Mouse (Mus musculus) megakaryocyte-erythroid progenitor cell, adult 5-6 weeks (primary cell): ENCODE results near the gene Tmem222. TPM values are rescaled to one million over a fixed set of nuclear protein-coding genes. Genes with fewer than 3 reads are reported as not detected.

Experiments
- ATAC-seq: replicated peaks from 2 replicates; pipeline ENCODE4 v1.8.0; 2016; ENCODE audit warnings: mild to moderate bottlenecking, inconsistent platforms; ENCODE audit not compliant: severe bottlenecking, poor library complexity, low FRiP score, low TSS enrichment
- total RNA-seq, 2 experiments: library from RNA; stranded (forward) in 1 of 2; stranded (reverse) in 1 of 2; fragments of 200-1000, 215-1000 nt in 1 of 2; fragments of >200 nt in 1 of 2; fragmentation: Nextera tagmentation in 1 of 2; gene quantifications; 2 replicates each; pipeline ENCODE4 v1.2.3; 2014 to 2017

The Tmem222 gene
- total RNA-seq, 2 experiments from 2014 or later: 18.2 to 66.4 TPM

DNA sequence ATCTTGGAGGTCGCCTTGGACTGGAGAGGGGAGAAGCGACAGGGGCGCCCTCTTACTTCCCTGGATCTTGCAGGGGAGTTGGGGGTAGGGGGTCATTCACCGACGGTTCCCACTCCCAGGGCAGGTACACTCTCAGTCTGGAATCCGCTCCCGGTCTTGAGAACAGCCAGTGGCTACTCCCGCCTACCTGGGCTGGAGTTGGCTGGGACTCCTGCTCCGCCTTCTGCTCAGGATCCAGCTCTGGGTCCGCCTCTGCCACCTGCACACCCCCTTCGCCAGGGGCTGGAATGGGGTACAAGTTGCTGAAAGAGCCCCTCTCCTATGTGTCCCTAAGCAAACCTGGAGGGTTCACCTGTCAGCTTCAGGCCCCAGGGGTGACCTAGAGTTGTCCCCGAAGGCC, 20.4 kb downstream of the Tmem222 start:
- ATAC-seq: no peak

DNA sequence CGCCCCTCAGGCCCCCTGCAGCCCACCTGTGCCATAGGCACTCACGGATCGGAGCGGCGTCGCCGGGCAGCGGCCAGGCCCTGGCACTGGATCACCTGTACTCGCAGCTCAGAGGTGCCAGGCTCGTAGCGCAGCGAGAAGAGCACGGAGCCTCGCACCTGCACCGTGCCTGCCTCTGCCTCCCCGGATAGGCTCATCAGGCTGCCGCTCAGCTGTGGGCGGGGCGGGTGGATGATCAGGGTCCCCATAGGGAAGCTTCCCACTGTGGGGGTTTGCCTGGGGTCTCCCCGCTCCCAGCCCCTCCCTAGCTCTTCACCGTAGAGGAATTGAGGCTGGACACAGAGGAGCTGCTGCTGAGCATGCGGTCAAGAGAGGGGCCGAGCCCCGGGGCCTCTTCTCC, 20.8 kb downstream of the Tmem222 start:
- ATAC-seq: no peak

DNA sequence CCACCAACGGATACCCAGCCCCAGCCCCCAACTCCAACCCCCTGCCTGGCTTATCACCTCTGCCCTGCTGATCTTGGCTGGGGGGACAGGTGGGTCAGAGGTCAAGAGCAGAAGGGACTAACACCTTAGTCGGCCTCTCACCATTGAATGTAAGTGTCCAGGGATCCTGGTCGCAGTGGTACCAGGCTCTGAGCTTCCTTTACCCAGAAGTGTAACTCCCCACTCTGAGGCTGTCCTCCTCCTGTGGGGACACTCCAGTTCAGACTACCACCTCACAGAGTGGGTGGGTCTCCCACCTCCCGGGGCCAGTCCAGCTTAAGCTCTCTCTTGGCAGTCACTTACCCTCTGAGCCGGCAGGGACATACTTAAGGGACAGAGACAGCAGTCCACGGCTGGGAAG, 22.2 kb downstream of the Tmem222 start:
- no peak for ATAC-seq

DNA sequence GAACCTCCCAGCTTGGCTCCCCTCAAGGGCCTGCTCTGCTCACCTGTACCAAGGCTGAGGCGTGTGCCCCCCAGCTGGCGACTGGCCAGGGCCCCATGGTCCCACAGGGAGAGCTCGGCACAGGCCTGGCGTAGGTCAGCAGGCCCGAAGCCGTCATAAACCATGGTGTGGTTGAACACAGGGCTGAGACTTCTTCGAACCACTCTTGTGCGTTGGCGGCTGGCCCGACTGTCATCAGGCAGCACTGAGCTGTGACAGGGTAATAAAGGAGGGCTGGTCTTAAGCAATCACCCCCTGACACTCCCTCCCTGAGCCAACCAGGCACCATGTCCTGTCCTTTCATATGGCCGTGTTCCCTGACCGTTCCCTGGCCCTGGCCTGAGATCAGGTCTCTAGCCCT, 24.2 kb downstream of the Tmem222 start:
- ATAC-seq: no peak

DNA sequence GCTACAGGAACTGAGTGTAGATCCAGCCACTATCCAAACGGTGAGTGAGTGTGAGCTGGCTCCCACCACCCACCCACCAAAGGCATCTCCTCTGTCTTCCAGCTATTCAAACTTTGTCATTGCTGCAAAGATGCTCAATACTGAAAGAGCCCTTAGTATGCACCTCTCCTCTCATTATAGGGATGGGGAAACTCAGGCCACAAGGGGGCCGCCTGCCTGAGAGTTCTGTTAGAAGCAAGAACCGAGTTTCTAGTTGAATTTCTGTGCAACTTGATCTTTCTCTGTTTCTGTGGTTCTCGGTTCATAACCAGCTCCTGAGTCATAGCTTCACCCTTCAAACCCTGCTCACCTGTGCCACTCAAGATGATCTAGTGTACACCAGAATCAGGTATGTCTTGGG, 25.5 kb downstream of the Tmem222 start:
- no peak for ATAC-seq

DNA sequence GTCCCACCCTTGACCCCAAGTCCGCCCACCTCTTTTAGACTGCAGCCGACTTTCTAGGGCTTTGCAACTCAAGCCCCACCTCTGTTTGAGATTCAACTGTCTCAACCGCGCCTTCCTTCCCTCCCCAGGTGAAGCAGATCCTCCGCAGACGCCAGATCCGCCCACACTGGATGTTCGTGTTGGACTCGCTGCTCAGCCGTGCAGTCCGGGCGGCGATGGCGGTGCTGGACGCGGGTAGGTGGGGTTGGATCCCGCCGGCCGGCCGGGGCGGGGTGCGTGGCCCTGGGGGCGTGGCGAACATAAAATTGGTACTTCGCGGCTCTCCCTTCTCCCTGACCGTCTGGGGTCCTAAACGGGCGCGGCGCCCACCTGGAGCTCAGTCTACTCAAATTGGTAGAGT, 26.4 kb downstream of the Tmem222 start:
- ATAC-seq: no peak

DNA sequence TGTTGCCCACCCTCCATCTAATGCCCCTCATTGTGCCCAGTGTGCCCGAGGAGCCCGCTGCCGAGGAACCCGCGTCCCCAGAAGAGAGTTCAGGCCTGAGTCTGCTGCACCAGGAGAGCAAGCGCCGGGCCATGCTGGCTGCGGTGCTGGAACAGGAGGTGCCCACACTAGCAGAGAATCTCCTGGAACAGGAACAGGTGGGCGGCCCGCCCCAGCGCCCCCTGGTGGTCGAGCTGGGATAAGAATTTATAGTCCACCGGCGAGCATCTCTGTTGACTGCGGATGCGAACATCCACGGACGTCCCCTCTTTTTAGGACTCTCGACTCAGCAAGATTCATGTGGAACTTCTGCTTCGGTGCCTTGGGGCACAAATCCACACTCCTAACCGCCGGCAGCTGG, 27.0 kb downstream of the Tmem222 start:
- peak; percentile 22; the same call in 1 of the 2 replicates for ATAC-seq

DNA sequence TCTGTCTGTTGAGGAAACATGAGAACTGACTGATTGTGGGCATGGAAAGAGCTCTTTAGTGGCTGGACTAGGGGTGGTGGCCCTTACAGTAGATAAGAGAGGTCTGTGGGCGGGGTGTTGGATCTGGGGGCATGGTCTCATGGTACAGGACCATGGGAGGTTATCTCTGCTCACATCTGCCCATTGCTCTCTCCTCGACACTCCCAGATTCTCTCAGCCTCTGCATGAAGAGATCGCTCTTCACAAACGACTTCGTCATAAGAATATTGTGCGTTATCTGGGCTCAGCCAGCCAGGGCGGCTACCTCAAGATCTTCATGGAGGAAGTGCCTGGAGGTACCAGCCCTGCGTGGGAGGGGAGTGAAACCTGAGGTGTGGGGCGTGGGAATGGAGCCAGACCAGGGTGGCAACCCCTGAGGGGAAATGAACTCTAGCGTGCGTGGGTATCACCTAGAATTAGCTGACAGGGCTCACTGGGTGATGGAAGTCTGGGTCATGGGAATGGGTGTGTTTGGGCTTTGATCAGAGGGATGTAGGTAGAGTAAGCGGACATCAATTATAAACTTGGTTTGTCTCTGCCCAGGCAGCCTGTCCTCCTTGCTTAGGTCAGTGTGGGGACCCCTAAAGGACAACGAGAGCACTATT, 29.7 kb downstream of the Tmem222 start:
- peak; percentile 85 for ATAC-seq

DNA sequence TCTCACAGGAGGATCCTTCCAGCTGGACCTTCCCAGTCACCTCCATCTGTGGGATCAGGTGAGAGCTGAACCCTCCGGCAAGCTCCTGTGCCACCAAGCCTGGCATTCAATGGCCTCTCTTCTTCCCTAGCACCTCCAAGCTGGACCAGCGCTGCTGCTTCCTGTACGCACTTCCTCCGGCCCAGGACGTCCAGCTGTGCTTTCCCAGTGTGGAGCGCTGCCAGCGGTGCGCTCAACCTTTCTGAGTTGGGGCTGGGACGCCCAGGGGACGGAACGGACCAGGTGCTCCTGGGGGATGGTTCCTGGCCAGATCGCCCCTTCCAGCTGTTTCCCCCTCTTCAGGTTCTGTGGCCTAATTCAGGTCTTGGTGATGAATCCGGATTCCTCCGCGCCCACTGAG, 30.5 kb downstream of the Tmem222 start:
- ATAC-seq: no peak

DNA sequence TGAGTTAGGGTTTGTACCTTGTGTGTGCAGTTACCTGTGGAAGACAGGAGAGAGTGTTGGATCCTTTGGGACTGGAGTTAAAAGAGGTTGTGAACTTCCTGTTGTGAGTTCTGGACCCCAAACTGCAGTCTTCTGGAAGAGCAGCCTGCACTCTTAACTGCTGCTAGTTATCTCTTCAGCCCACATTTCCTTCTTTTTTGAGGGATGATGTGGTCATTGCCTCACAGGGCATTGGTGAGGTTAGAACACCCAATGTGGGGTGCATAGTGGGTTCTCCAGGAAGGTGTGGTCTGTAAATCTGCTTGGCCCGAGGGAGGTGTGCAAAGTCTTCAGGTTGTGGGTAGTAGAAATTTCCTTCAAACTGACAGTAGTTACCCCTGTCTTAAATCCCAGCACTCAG, 33.3 kb downstream of the Tmem222 start:
- no peak for ATAC-seq

DNA sequence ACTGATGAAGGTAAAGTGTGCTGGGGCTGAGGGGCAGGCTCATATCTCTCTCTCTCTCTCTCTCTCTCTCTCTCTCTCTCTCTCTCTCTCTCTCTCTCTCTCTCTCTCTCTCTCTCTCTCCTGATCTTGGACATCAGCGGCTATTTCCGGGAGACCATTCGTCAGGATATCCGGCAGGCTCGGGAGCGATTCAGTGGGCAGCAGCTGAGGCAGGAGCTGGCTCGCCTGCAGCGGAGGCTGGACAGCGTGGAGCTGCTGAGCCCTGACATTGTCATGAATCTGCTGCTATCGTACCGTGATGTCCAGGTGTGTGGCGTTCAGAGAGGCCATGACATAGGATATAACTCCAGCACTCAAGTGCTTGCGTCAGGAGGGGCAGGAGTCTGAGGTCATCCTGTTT, 34.1 kb downstream of the Tmem222 start:
- ATAC-seq: no peak

DNA sequence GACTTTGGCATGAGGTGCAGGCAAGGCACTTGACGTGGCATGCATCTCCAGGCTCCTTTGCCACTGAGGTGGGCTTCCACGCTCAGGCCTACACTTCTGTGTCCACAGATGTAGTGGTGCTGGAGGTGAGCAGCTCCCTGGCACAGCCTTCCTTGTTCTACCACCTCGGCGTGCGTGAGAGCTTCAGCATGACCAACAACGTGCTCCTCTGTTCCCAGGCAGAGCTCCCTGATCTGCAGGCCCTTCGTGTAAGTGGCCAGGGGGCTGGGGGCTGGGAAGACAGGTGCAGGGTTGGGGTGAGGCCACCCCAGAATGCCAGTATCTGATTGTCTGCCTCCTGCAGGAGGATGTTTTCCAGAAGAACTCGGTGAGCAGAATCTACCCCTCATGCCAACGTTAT, 34.9 kb downstream of the Tmem222 start:
- no peak for ATAC-seq

DNA sequence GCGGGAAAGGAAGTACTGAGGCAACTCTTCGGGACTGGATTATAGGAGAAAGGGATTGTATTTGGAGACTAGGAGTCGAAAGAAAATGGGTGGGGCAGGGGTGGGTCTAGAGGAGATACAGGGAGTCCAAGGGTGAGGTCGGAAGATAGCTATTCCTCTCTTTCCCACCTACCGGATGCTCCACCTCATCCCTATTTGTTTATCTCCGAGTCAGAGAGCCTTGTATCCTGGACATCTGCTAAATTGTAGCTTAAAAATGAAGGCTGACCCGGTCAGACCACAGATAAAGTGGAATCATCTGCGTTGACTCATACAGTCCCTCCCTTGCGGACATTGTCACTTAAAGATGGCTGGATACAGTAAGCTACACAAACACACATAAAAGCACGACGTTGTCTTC, 35.7 kb downstream of the Tmem222 start:
- no peak for ATAC-seq

DNA sequence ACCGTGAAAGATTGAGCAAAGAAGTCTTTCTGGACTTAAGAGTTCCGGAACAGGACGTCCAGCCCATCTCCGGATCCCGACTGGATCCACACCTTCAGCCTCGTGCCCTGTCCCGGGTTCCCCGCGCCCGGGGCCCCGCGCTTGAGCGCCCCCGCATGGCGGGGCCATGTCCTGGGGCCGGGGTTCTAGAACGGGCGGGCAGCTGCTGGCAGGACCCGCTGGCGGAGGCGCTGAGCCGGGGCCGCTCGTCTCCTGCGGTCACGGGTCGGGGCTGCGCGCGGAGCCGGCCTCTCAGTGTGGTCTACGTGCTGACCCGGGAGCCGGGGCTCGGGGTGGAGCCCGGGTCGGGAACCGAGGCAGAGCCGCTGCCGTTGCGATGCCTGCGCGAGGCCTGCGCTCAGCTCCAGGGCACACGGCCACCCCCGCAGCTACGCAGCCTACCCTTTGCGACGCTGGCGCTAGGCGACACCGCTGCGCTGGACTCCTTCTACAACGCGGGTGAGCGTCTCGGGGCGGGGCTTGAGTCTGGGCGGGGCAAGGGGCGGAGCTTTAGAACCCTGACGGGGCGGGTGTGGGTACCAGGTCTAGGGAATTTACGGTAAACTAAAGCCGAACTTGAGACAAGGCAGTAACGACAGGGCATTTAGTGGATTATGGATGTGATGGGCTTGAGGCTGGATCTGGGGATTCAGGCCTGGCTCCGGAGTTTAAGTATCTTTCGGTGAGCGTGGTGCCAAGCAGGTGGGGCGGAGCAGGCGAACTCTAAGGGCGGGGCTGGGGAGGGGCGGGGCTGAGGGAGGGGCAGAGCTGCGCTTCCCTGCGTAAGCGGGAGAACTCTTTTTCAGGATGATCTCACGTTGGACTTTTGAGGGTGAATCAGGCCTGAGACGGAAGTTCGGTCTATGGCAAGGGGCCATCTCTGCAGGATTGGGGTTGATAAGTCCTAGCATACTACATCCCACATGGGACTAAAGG, 36.4 kb downstream of the Tmem222 start:
- peak; percentile 81 for ATAC-seq

DNA sequence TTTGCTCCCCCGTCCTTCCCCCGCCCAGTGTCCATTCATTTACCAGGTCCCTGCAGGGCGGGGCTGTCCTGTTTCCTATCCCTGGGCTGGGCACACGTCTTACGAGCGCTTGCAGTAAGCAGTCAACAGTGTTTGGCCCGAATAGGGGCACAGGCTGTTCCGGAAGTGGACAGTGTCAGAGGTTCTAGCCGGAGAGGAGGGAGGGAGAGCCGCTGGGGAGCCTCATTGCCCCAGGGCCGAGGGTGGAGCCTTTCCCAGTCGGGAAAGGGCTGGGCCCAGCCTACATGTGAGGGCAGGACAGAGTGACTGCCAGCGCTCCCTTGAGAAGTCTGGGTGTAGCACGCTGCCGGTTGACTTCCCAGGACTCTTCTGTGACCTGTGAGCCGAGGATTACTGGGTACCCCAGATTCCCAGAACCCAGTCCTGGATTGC, 37.1 kb downstream of the Tmem222 start, which contains the start of gene Map3k6:
Map3k6 (plus strand) TSS at position 329 of the 432 bp plus-strand sequence.
- ATAC-seq: peak; percentile 32

DNA sequence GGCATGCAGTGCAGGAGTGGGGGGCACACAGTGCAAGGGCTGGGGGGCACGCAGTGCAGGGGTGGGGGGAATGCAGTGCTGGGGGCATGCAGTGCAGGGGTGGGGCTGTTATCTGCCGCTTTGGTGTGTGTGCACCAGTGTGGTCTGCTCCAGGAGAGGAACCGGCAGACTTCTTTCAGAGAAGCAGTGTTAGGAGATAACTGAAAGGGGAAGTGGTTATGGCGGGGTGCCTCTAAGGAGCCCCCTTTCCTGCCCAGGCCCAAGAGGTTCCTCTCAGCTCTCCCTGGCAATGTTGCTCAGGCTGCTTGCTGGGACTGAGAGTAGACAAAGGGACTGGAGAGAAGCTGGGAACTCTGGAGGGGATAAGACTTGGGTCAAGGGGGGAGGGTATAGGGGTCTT, 39.7 kb downstream of the Tmem222 start:
- ATAC-seq: peak; percentile 25

DNA sequence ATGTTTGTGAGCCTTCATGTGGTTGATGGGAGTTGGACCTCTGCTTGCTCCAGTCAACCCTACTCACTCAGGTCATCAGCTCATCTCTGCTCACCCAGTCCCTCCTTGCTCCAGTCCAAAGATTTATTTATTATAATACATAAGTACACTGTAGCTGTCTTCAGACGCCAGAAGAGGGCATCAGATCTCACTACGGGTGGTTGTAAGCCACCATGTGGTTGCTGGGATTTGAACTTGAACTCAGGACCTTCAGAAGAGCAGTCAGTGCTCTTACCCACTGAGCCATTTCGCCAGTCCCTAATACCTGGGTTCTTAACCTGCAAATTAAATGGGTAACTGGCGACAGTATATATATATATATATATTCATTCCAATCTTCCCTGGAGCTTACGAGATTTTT, 42.2 kb downstream of the Tmem222 start:
- no peak for ATAC-seq

DNA sequence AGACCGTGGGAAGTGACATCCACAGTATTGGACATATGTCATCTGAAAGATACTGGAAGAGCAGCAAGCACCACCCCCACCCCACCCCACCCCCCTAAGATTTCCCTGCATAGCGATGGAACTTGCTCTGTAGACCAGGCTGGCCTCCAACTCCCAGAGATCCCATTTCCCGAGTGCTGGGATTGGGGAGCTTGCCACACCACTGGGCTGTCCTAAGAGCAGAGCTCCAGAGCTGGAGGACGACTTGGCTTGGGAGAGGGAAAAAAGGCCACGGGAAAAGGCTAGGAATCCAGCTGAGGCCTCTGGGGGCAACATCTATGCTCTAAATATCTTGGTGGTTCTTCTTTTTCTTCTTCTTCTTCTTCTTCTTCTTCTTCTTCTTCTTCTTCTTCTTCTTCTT, 42.8 kb downstream of the Tmem222 start:
- no peak for ATAC-seq

DNA sequence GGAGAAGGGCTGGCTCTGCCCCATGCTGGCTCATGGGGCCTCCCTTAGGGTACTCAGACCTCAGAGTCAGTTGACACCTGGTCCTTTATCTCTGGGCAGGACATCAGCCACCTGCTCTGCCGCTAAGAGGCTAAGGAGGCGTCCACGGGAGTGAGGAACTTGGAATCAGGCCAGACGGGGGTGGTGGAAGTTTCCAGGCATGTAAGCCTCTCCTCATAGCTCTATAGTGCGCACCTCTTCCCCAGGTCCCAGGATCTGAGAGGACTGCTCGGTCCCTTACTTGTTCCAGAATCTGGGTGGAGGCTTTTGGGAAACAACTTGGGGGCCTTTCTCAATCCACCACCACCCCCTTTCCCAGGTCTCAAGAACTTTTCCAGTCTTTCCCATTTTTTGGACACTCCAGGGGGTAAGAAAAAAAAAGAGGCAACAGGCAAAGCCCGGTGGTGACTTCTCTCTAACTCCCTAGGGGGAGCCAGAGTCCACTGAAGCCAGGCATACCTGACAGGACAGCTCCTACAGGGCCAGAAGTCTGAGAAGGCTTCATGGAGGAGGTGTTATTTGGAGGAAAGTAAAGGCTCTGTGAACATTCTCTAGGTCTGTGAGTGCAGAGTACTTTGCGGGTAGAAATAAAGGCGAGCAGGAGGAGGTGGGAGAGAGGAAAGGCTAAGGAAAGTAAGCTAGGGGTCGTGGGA, 44.2 kb downstream of the Tmem222 start:
- ATAC-seq: peak; percentile 57

DNA sequence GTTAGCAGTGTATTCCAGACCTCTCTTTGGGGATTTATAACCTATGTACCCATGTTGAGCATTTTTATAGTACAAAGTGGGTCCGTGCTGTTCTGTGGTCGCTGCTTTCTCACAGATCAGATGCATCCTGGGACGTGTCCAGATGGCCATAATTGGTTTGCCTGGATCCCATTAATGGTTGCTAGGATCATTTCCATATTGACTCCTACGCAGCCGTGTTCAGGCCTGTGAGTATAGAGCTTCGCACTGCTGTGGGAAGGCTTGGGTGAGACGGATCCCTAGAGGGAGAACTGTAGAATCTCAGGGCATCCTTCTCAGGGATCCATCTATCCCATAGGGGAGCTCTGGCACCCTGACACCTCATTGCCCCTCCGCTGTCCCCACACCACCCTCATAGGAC, 48.0 kb downstream of the Tmem222 start:
- ATAC-seq: no peak
